Comparison of ENCODE assay signal across 9 mouse cellular contexts in the genomic region with DNA sequence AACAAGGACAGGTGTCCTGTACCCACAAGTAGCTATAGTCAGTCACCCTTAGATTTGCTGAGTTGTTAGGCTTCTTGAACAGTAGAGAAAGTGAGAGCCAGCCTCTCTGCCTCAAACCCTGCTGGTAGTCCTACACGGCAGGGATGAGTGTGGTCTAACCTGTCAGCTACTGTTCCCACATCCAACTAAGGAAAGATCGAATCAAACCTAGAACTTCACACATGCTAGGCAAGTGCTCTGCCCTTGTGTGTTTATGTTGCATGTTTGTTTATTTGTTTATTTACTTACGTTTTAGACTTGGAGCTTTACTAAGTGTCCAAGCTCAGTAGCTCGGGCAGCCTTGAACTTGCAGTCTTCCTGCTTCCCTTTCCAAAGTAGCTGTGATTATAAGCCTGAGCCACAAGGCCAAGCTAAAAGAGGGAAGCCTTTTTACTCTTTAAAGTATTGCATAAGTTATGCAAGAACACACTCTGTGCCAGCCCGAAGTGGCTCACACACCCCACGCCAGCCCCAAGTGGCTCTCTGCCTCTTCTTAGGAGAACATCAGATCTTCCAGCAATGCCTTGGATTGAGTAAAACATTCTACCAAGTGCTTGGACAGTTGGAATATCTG.
DNase-seq lines count a peak whose midpoint lies in the region; ATAC-seq lines count a peak whose summit lies in the region.
"Had no signal": no experiment of that assay in that cellular context is flagged by ENCODE, and none has a peak within 500 bp of the region (broad histone marks: within the 10 kb centered on the region; RNA-seq: fewer than 3 reads in every experiment).

No protein-coding gene starts in this region.

- DNase-seq in adrenal gland, adult 2 months, result peak; percentile 40
- no peak for DNase-seq in adrenal gland, postnatal 4 days (ENCODE audit: low spot score in 2 of 2)
- DNase-seq in lung, adult 18-20 months, result peak; percentile 57 to 71
- no peak for DNase-seq in lung, postnatal 14 days
- DNase-seq in fat pad, adult 2 months (ENCODE audit: extremely low read depth, low read depth, low spot score), result peak; percentile 58
- no peak for DNase-seq in layer of hippocampus, adult 11-12 months (ENCODE audit: low spot score)
- DNase-seq in MN1 (ENCODE audit: low spot score), result no peak

- peak; percentile 60 for ATAC-seq in megakaryocyte progenitor cell, adult 5-6 weeks (replicated peaks; ENCODE audit: poor library complexity)
- ATAC-seq: intestine, postnatal 0 days had no signal

Comparison
In these comparisons a context has a peak if more than half of its experiments do, and no peak if none do; other contexts are left out.
1. DNase-seq: peak in adrenal gland, adult 2 months (single experiment), lung, adult 18-20 months (2 of 2) and fat pad, adult 2 months (single experiment); none in adrenal gland, postnatal 4 days (0 of 2), lung, postnatal 14 days (single experiment), layer of hippocampus, adult 11-12 months (single experiment) and MN1 (single experiment).